Mouse (Mus musculus) layer of hippocampus, adult 9-11 months (tissue): ENCODE measurements around the gene Tmigd3.

Experiments
- DNase-seq: peaks from one replicate; pipeline ENCODE4 v3.0.0; 2022

Gene Tmigd3

GRCm38 (mm10) chr3:105877252-105877803, 6.6 kb downstream of the Tmigd3 start:
- no peak for DNase-seq

- DNase-seq, result no peak
Observed at GRCm38 (mm10) chr3:105877919-105878318, 7.2 kb downstream of the Tmigd3 start.

- no peak for DNase-seq
Observed at GRCm38 (mm10) chr3:105878751-105879150, 8.0 kb downstream of the Tmigd3 start.

GRCm38 (mm10) chr3:105880419-105880818, 9.7 kb downstream of the Tmigd3 start:
- DNase-seq, result no peak

- no peak for DNase-seq
Observed at GRCm38 (mm10) chr3:105882105-105882504, 11.4 kb downstream of the Tmigd3 start.

GRCm38 (mm10) chr3:105883111-105883510, 12.4 kb downstream of the Tmigd3 start:
- no peak for DNase-seq

GRCm38 (mm10) chr3:105888961-105889360, 18.3 kb downstream of the Tmigd3 start:
- DNase-seq, result no peak

- DNase-seq, result no peak
Observed at GRCm38 (mm10) chr3:105890220-105890619, 19.5 kb downstream of the Tmigd3 start.

- no peak for DNase-seq
Observed at GRCm38 (mm10) chr3:105891141-105891540, 20.4 kb downstream of the Tmigd3 start.

GRCm38 (mm10) chr3:105891760-105892571, 21.3 kb downstream of the Tmigd3 start:
- DNase-seq, result peak; percentile 78

GRCm38 (mm10) chr3:105892572-105893495, 22.1 kb downstream of the Tmigd3 start:
- DNase-seq, result no peak

GRCm38 (mm10) chr3:105893941-105894391, 23.3 kb downstream of the Tmigd3 start:
- peak; percentile 84 for DNase-seq

GRCm38 (mm10) chr3:105894601-105895592, 24.2 kb downstream of the Tmigd3 start:
- peak; percentile 83 for DNase-seq

- no peak for DNase-seq
Observed at GRCm38 (mm10) chr3:105896811-105897210, 26.1 kb downstream of the Tmigd3 start.

- DNase-seq, result peak; percentile 84
Observed at GRCm38 (mm10) chr3:105898325-105898724, 27.6 kb downstream of the Tmigd3 start.

- DNase-seq, result no peak
Observed at GRCm38 (mm10) chr3:105898861-105899260, 28.2 kb downstream of the Tmigd3 start.

- DNase-seq, result peak; percentile 71
Observed at GRCm38 (mm10) chr3:105899394-105900147, 28.9 kb downstream of the Tmigd3 start.

GRCm38 (mm10) chr3:105900266-105900665, 29.6 kb downstream of the Tmigd3 start:
- DNase-seq, result no peak

GRCm38 (mm10) chr3:105900716-105901115, 30.0 kb downstream of the Tmigd3 start:
- DNase-seq, result peak; percentile 63

GRCm38 (mm10) chr3:105901468-105901867, 30.8 kb downstream of the Tmigd3 start:
- DNase-seq, result no peak

- DNase-seq, result no peak
Observed at GRCm38 (mm10) chr3:105904213-105904612, 33.5 kb downstream of the Tmigd3 start.
